Mouse (Mus musculus) embryonic facial prominence, embryonic 14.5 days (tissue): Measurements from ENCODE around the gene Methig1. TPM values are rescaled to one million over a fixed set of nuclear protein-coding genes. Genes with fewer than 3 reads are reported as not detected.

Experiments used
- ATAC-seq: fragments of 200-750 bp; cut with Nextera tagmentation; 2 replicates; pipeline ENCODE4 v1.8.0; 2017; ENCODE audit warnings: low read depth, moderate number of reproducible peaks, moderate TSS enrichment
- DNase-seq: peaks from one replicate; pipeline ENCODE4 v3.0.0-alpha.2; 2015; ENCODE audit warnings: low spot score
- H3K27ac ChIP-seq: fragments of 300-500 bp; sonication (generic); replicated peaks from 2 replicates; pipeline ENCODE4 v1.5.1; 2014; ENCODE audit warnings: low read depth, mild to moderate bottlenecking, low read length, moderate library complexity
- H3K27me3 ChIP-seq: fragments of 300-500 bp; sonication (generic); replicated peaks from 2 replicates; pipeline ENCODE4 v1.6.1; 2014; ENCODE audit warnings: low read length; ENCODE audit not compliant: control insufficient read depth, insufficient read depth
- H3K36me3 ChIP-seq: fragments of 300-500 bp; sonication (generic); 2 replicates; pipeline ENCODE4 v1.6.1; 2014; ENCODE audit warnings: low read length, mixed read lengths; ENCODE audit not compliant: control insufficient read depth, insufficient read depth
- H3K4me1 ChIP-seq: fragments of 300-500 bp; sonication (generic); 2 replicates; pipeline ENCODE4 v1.6.1; 2014; ENCODE audit warnings: antibody characterized with exemption, low read length; ENCODE audit not compliant: control insufficient read depth, insufficient read depth
- H3K4me2 ChIP-seq: fragments of 300-500 bp; sonication (generic); 2 replicates; pipeline ENCODE4 v1.6.1; 2014; ENCODE audit warnings: low read depth, mild to moderate bottlenecking, low read length, moderate library complexity, mixed read lengths
- H3K4me3 ChIP-seq: fragments of 300-500 bp; sonication (generic); 2 replicates; pipeline ENCODE4 v1.5.1; 2014; ENCODE audit warnings: low read depth, mild to moderate bottlenecking, low read length
- H3K9ac ChIP-seq: fragments of 300-500 bp; sonication (generic); 2 replicates; pipeline ENCODE4 v1.6.1; 2014; ENCODE audit warnings: low read depth, mild to moderate bottlenecking, low read length, moderate library complexity, mixed read lengths
- H3K9me3 ChIP-seq: fragments of 300-500 bp; sonication (generic); 2 replicates; pipeline ENCODE4 v1.6.1; 2016; ENCODE audit warnings: low read length; ENCODE audit not compliant: control insufficient read depth
- WGBS: fragments of 180-500 bp; shearing (Covaris S2); extraction: QIAGEN DNeasy Blood & Tissue Kit; methylation state at CpG from one replicate; pipeline ENCODE4 v1.1.7; 2014; 5-methylcytosine and 5-hydroxymethylcytosine counted together
- polyA plus RNA-seq: library from polyadenylated mRNA; unstranded; fragments of >200 nt; fragmentation: Nextera tagmentation; extraction: Ambion mirVana; gene quantifications from 2 replicates; pipeline ENCODE4 v1.2.1, GENCODE M21; 2014

Gene Methig1
- polyA plus RNA-seq, 1 experiment from 2014 or later: not detected

DNA sequence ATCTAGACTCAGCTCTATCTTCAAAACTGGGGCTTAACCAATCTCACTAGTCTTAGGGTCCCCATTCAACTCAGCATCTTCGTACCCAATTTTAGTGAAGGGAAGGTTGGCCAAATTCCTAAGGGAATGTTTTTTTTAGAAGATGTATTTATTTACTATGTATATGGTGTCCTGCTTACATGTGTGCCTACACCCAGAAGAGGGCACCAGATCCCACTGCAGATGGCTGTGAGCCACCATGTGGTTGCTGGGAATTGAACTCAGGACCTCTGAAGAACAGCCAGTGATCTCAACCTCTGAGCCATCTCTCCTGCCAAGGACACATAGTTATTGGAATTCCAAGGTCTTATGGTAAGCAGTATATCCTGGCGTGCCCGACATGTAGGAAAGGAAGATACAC, 42.6 kb downstream of the Methig1 start:
- Histone ChIP-seq H3K9me3 (no peaks in the 10 kb centered on the region), H3K4me3 (no peak overlapping the region), H3K36me3 (peaks cover 80% of the 10 kb centered on the region), H3K9ac (no peak overlapping the region), H3K4me2 (no peak overlapping the region), H3K27ac (no peak overlapping the region), H3K27me3 (no peaks in the 10 kb centered on the region), H3K4me1 (no peaks in the 10 kb centered on the region)
- 97% methylated on average over 3 of the region's 3 CpGs for WGBS
- no peak for DNase-seq
- no peak for ATAC-seq

DNA sequence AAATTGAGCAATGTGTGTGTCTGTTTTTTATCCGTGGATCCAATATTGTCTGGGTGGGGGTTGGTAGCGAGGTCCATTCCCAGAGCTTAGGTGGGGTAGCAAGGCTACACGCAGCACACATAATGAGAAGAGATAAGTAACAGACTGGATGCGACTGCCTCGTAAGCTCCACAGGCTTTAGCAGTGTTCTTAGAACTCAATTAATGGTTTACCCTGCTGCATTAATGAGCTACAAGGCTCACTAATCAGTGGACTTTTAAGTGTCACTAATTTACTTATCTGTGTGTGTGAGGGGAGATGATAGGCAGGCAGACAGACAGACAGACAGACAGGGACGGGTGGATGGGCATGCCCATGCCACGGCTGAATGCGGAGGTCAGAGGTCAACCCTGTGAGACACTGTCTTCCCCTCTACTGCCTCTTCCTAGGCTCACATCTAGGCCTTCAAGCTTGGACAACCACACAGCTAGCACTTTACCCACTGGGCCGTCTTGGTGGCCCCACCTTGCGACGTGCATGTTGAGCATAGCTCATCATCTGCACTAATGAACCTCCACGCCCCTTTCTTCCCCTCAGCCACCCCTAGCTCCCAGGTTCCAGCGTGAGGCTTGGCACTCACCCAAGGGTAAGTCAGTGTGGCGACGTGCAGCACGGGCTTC, 47.8 kb downstream of the Methig1 start:
- DNase-seq (no peak), ATAC-seq (no peak)
- H3K36me3 ChIP-seq: peaks cover 99% of the 10 kb centered on the region

DNA sequence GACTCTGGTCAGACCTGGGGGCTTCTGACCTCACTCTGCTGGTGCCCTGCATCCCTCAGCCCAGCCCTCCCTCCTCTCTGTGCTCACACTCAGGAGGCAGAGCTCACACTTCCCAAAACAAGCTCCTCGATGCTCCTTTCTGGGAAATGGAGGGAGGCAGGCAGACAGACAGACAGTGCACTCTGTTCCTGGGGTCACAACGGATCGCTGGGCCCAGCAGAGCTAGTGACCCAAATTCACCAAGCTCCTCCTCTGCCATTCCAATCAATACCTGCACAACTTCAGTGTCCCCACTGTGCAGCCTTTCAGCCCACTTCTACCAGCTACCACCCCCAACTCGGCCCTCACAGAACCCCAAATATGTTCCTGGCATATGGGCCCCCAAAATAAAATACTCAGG, 48.9 kb downstream of the Methig1 start:
- Histone ChIP-seq H3K9ac (no peak overlapping the region), H3K4me2 (no peak overlapping the region), H3K4me1 (no peaks in the 10 kb centered on the region), H3K9me3 (no peaks in the 10 kb centered on the region), H3K27ac (no peak overlapping the region), H3K27me3 (no peaks in the 10 kb centered on the region), H3K4me3 (no peak overlapping the region), H3K36me3 (peaks cover 99% of the 10 kb centered on the region)
- 86% methylated on average over 4 of the region's 4 CpGs for WGBS
- ATAC-seq: no peak
- DNase-seq: no peak

More for the DNA sequence above, 47.8 kb downstream of the Methig1 start:
- H3K4me2 ChIP-seq: no peak overlapping the region
- no peak overlapping the region for H3K9ac ChIP-seq
- 91% methylated on average over 16 of the region's 16 CpGs for WGBS
- H3K9me3 ChIP-seq: no peaks in the 10 kb centered on the region
- no peaks in the 10 kb centered on the region for H3K27me3 ChIP-seq
- no peak overlapping the region for H3K4me3 ChIP-seq
- no peaks in the 10 kb centered on the region for H3K4me1 ChIP-seq
- H3K27ac ChIP-seq: no peak overlapping the region

DNA sequence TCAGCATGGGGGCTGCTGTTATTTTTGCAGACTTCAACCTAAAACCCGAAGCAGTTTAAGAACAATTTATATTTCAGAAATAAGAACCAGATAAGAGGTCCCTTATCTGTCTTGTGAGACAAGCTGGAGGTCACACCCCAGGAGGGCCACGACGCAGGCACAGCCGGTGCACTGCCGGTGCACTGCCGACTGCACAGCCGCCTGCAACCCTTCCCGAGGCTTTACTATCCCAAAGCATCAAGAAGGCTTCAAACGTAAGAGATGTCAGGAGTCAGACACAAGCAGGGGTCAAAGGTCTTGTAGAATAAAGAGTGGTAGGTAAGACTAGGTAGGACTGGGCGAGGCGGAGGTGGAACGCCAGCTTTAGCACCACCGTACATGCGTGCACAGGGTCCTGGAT, 49.4 kb downstream of the Methig1 start:
- Histone ChIP-seq H3K27ac (no peak overlapping the region), H3K9me3 (no peaks in the 10 kb centered on the region), H3K36me3 (peaks cover 99% of the 10 kb centered on the region), H3K4me2 (no peak overlapping the region), H3K9ac (no peak overlapping the region), H3K4me1 (no peaks in the 10 kb centered on the region), H3K27me3 (no peaks in the 10 kb centered on the region), H3K4me3 (no peak overlapping the region)
- 88% methylated on average over 14 of the region's 14 CpGs for WGBS
- ATAC-seq (no peak), DNase-seq (no peak)

DNA sequence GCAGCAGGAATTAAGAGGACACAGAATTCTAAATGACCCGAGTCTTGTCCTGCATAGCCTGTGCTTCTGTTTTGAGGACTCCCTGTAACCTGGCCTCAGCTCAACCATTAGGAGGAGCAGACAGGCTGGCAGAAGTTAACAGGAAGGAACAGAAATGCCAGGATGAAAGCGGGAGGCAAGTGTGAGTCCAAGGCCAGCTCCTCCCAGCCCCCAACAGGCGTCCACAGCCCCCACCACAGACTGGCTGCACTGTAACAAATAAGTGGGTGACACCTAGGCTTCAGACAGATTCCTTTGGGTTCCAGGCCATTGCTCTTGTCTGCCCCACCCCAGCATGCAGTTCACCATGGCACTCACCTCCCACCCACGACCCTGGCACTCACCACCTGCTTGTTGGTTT, 49.8 kb downstream of the Methig1 start:
- Histone ChIP-seq H3K27ac (no peak overlapping the region), H3K4me1 (no peaks in the 10 kb centered on the region), H3K36me3 (peaks cover 98% of the 10 kb centered on the region), H3K9me3 (no peaks in the 10 kb centered on the region), H3K9ac (no peak overlapping the region), H3K27me3 (no peaks in the 10 kb centered on the region), H3K4me2 (no peak overlapping the region), H3K4me3 (no peak overlapping the region)
- no peak for ATAC-seq
- no peak for DNase-seq
- 88% methylated on average over 4 of the region's 4 CpGs for WGBS

DNA sequence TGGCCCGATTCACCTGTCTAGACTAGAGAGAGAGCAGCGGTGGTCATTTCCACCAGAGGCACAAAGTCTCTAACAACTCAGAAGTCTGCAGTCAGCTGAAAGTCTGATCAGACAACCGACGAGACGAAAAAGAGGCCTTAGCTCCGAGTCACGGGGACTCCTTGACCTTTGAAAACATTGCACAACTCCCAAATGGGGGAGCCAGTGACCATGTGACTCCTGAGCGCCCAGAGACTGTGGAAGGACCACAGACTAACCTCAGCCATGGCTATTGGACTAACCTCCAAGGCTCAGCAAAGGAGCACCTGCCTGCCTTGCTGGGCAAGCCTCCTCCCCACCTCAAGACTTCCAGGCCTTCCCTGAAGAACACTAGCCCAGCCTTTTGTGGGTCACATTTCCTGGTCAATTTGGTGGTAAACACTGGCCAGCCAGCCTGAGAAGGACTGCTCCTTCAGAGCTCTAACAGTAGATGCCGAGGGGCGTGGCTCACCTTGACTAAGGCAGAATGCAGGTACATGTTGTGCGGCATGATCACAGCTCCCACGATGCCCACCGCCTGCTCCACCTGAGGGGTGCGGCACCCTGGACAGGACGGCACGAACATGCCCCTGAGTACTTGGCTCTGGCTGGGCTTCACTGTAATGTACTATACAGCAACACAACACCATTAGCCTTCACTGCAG, 50.5 kb downstream of the Methig1 start:
- H3K4me1 ChIP-seq: no peaks in the 10 kb centered on the region
- H3K9me3 ChIP-seq: no peaks in the 10 kb centered on the region
- no peak overlapping the region for H3K27ac ChIP-seq
- H3K36me3 ChIP-seq: peaks cover 98% of the 10 kb centered on the region
- no peak overlapping the region for H3K4me2 ChIP-seq
- no peak for DNase-seq
- no peak for ATAC-seq
- no peak overlapping the region for H3K4me3 ChIP-seq
- no peak overlapping the region for H3K9ac ChIP-seq
- 88% methylated on average over 16 of the region's 16 CpGs for WGBS
- no peaks in the 10 kb centered on the region for H3K27me3 ChIP-seq

DNA sequence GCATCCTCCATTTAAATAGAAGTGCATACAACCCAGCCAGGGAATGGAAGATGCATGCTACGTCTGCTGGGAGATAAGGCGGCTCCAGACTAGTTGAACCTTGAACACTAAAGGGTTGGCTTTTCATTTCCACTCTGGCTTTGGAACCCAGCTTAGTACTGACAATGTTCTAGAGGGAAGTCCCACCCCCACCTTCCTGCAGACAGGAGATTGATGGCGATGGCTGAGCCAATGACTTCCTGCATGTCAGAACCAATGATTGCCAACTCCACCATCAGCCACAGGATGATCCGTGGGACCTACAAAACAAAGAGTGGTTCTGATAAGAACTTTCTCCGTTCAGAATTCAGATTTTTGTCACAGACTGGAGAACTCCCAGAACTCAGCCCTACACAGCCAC, 53.1 kb downstream of the Methig1 start:
- Histone ChIP-seq H3K4me2 (no peak overlapping the region), H3K4me1 (no peaks in the 10 kb centered on the region), H3K9ac (no peak overlapping the region), H3K4me3 (no peak overlapping the region), H3K27ac (no peak overlapping the region), H3K27me3 (no peaks in the 10 kb centered on the region), H3K9me3 (no peaks in the 10 kb centered on the region), H3K36me3 (peaks cover 86% of the 10 kb centered on the region)
- 85% methylated on average over 5 of the region's 5 CpGs for WGBS
- ATAC-seq: no peak
- no peak for DNase-seq

DNA sequence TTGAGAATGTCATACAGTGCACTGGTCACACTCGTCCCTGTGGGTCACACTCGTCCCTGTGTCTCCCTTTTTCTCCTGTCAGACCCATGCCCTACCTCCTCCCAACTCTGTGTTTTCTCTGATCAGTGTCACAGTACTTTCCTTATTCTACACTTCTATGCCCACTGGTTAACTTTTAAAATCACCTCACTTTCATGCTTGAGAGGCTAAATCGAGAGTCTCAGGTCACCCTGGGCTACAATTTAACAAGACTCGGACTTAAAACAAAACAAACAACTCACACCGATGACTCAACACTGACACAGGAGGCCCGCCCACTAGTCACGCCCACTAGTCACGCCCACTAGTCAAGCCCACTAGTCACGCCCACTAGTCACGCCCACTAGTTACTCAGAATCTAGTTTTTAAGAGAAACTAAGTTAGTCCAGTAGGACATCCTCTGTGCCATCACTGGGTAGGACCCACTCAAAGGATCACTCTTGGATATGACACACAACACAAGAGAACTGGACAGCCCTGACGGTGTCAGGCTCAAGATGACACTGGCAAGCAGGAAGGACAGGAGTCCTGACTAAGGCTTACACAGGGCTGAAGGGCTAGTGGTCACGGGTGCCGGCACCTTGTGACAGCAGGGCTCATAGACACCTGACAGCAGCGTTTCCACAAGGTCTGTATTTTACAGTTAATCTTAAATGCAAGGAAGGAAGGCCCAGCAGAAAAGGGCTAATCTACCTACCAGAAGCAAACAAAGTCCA, 58.1 kb downstream of the Methig1 start:
- Histone ChIP-seq H3K9ac (no peak overlapping the region), H3K9me3 (no peaks in the 10 kb centered on the region), H3K27me3 (no peaks in the 10 kb centered on the region), H3K4me1 (no peaks in the 10 kb centered on the region), H3K27ac (no peak overlapping the region), H3K4me2 (no peak overlapping the region), H3K4me3 (no peak overlapping the region), H3K36me3 (peaks cover 41% of the 10 kb centered on the region)
- DNase-seq: no peak
- 70% methylated on average over 14 of the region's 14 CpGs for WGBS
- 0 out of 2 replicates have a peak, but pooled peaks have one; percentile 13 for ATAC-seq
